Mouse (Mus musculus) stomach, postnatal 0 days (tissue): ENCODE data around the gene Traf6.

Source experiments
- CTCF ChIP-seq: IDR thresholded peaks from 2 replicates; pipeline ENCODE4 v1.5.1; 2016; ENCODE audit warnings: antibody characterized with exemption, low read depth, mild to moderate bottlenecking, moderate library complexity
- EP300 ChIP-seq: optimal IDR thresholded peaks from 2 replicates; pipeline ENCODE3; 2016; ENCODE audit warnings: antibody characterized with exemption

DNA sequence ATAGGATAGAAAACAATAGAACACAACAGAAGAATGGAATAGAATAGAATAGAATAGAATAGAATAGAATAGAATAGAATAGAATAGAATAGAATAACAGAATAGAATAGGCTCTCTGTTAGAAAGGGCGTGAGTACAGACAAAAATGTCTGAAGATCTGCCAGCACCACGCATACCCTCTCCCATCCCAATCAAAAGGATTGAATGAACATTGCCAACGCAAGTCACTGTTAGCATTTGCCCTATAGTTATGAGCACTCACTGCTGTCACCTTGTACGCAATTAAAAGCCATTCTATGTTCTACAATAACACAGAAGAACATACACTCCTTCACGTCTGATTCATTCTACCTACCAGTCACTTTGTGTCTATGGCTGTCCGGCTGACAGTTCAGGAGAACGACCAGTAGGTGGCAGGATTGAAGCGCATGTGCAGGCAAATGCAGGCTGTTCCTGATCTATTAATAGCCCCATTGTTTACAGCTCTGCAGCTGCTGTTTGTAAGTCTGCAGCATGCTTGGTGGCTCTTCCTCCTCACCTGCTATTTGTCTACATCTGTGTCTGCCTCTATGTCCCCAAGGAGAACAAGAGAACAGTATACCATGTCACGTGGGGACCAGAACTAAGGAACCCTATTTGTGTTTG, 13.0 kb upstream of the Traf6 start:
- TF ChIP-seq CTCF (peak; percentile 98), EP300 (no peak)
